Mouse (Mus musculus) kidney, postnatal 0 days (tissue): ENCODE data around the gene Def6. TPM values are rescaled to one million over a fixed set of nuclear protein-coding genes. Genes with fewer than 3 reads are reported as not detected.
A peak's percentile ranks its signal among the peaks of the same experiment; 100 is the strongest.

ENCODE experiments used
- ATAC-seq: fragments of 200-750 bp; cut with Nextera tagmentation; replicated peaks from 2 replicates; pipeline ENCODE4 v1.8.0; 2017; ENCODE audit warnings: low read depth, moderate number of reproducible peaks, moderate TSS enrichment, moderate library complexity; ENCODE audit not compliant: low FRiP score
- DNase-seq: peaks from one replicate; pipeline ENCODE4 v3.0.0-alpha.2; 2016; ENCODE audit warnings: low spot score
- H3K27ac ChIP-seq: fragments of 300-500 bp; sonication (generic); 2 replicates; pipeline ENCODE4 v1.5.1; 2014; ENCODE audit warnings: mild to moderate bottlenecking
- H3K27me3 ChIP-seq: fragments of 300-500 bp; sonication (generic); 2 replicates; pipeline ENCODE4 v1.6.1; 2014; ENCODE audit warnings: low read length, mixed read lengths; ENCODE audit not compliant: insufficient read depth
- H3K36me3 ChIP-seq: fragments of 300-500 bp; sonication (generic); 2 replicates; pipeline ENCODE4 v1.6.1; 2014; ENCODE audit warnings: low read length, mixed read lengths; ENCODE audit not compliant: insufficient read depth
- H3K4me1 ChIP-seq: fragments of 300-500 bp; sonication (generic); replicated peaks from 2 replicates; pipeline ENCODE4 v1.6.1; 2014; ENCODE audit warnings: antibody characterized with exemption, low read length, mixed read lengths; ENCODE audit not compliant: insufficient read depth
- H3K4me2 ChIP-seq: fragments of 300-500 bp; sonication (generic); 2 replicates; pipeline ENCODE4 v1.6.1; 2014; ENCODE audit warnings: mild to moderate bottlenecking, low read length, moderate library complexity, mixed read lengths
- H3K4me3 ChIP-seq: fragments of 300-500 bp; sonication (generic); replicated peaks from 2 replicates; pipeline ENCODE4 v1.5.1; 2014; ENCODE audit warnings: low read depth, low read length
- H3K9ac ChIP-seq: fragments of 300-500 bp; sonication (generic); 2 replicates; pipeline ENCODE4 v1.6.1; 2014; ENCODE audit warnings: low read depth, low read length
- H3K9me3 ChIP-seq: fragments of 300-500 bp; sonication (generic); replicated peaks from 2 replicates; pipeline ENCODE4 v1.6.1; 2016; ENCODE audit warnings: low read length, inconsistent platforms, mixed read lengths
- CTCF ChIP-seq: IDR thresholded peaks from 2 replicates; pipeline ENCODE4 v1.5.1; 2016; ENCODE audit warnings: antibody characterized with exemption, low read depth, mild to moderate bottlenecking, moderate library complexity
- WGBS: fragments of 180-500 bp; shearing (Covaris S2); extraction: QIAGEN DNeasy Blood & Tissue Kit; methylation state at CpG from one replicate; pipeline ENCODE4 v1.1.7; 2014; 5-methylcytosine and 5-hydroxymethylcytosine counted together
- polyA plus RNA-seq: library from polyadenylated mRNA; unstranded; fragments of >200 nt; fragmentation: Nextera tagmentation; extraction: Ambion mirVana; gene quantifications from 2 replicates; pipeline ENCODE4 v1.2.1, GENCODE M21; 2015

The Def6 gene
- polyA plus RNA-seq, 1 experiment from 2014 or later, result 8.6 TPM

GRCm38 (mm10) chr17:28255651-28256050, 48.1 kb downstream of the Def6 start:
- H3K27me3 ChIP-seq, result no peaks in the 10 kb centered on the region
- 32% methylated on average over 5 of the region's 5 CpGs for WGBS
- H3K9me3 ChIP-seq, result no peaks in the 10 kb centered on the region
- no peak for TF ChIP-seq CTCF
- no peak for ATAC-seq
- no peak for DNase-seq
- no peak overlapping the region for H3K9ac ChIP-seq
- H3K4me2 ChIP-seq, result no peak overlapping the region
- H3K4me3 ChIP-seq, result no peak overlapping the region
- H3K27ac ChIP-seq, result 0 out of 2 replicates have a peak overlapping the region, but pooled peaks have one; percentile 74
- peaks cover 21% of the 10 kb centered on the region for H3K4me1 ChIP-seq
- H3K36me3 ChIP-seq, result no peaks in the 10 kb centered on the region

GRCm38 (mm10) chr17:28256651-28257328, 49.2 kb downstream of the Def6 start:
- Histone ChIP-seq H3K9ac (no peak overlapping the region), H3K36me3 (no peaks in the 10 kb centered on the region), H3K4me2 (peak overlapping the region; percentile 25; the same call in 1 of the 2 replicates), H3K4me1 (peaks cover 21% of the 10 kb centered on the region), H3K27me3 (no peaks in the 10 kb centered on the region), H3K4me3 (no peak overlapping the region), H3K9me3 (no peaks in the 10 kb centered on the region), H3K27ac (peak overlapping the region; percentile 74)
- WGBS, result 42% methylated on average over 13 of the region's 13 CpGs
- no peak for TF ChIP-seq CTCF
- peak; percentile 77 for DNase-seq
- ATAC-seq, result peak; percentile 59; the same call in 1 of the 2 replicates

- Histone ChIP-seq H3K4me3 (no peak overlapping the region), H3K4me1 (peaks cover 21% of the 10 kb centered on the region; the same call in 1 of the 2 replicates), H3K9ac (no peak overlapping the region), H3K27ac (no peak overlapping the region), H3K9me3 (no peaks in the 10 kb centered on the region), H3K36me3 (no peaks in the 10 kb centered on the region), H3K27me3 (no peaks in the 10 kb centered on the region), H3K4me2 (no peak overlapping the region)
- DNase-seq (no peak), ATAC-seq (no peak)
- no peak for TF ChIP-seq CTCF
- WGBS, result 89% methylated on average over 9 of the region's 9 CpGs
Observed at GRCm38 (mm10) chr17:28258325-28258724, 50.7 kb downstream of the Def6 start.

- Histone ChIP-seq H3K4me2 (no peak overlapping the region), H3K4me3 (no peak overlapping the region), H3K9me3 (no peaks in the 10 kb centered on the region), H3K27me3 (no peaks in the 10 kb centered on the region), H3K27ac (no peak overlapping the region), H3K9ac (no peak overlapping the region), H3K4me1 (peaks cover 26% of the 10 kb centered on the region), H3K36me3 (no peaks in the 10 kb centered on the region)
- ATAC-seq, result no peak
- peak; percentile 57 for TF ChIP-seq CTCF
- DNase-seq, result no peak
- WGBS, result 80% methylated on average over 16 of the region's 16 CpGs
Observed at GRCm38 (mm10) chr17:28259890-28260542, 52.4 kb downstream of the Def6 start.

GRCm38 (mm10) chr17:28260543-28260909, 52.9 kb downstream of the Def6 start:
- TF ChIP-seq CTCF, result no peak
- Histone ChIP-seq H3K9ac (no peak overlapping the region), H3K4me2 (no peak overlapping the region), H3K27me3 (no peaks in the 10 kb centered on the region), H3K36me3 (no peaks in the 10 kb centered on the region), H3K27ac (no peak overlapping the region), H3K9me3 (no peaks in the 10 kb centered on the region), H3K4me1 (peaks cover 25% of the 10 kb centered on the region), H3K4me3 (no peak overlapping the region)
- no peak for ATAC-seq
- WGBS, result 89% methylated on average over 9 of the region's 9 CpGs
- no peak for DNase-seq

- Histone ChIP-seq H3K36me3 (no peaks in the 10 kb centered on the region), H3K27me3 (no peaks in the 10 kb centered on the region), H3K4me1 (peaks cover 18% of the 10 kb centered on the region), H3K9me3 (no peaks in the 10 kb centered on the region), H3K9ac (no peak overlapping the region), H3K4me2 (no peak overlapping the region), H3K27ac (no peak overlapping the region), H3K4me3 (no peak overlapping the region)
- WGBS, result 46% methylated on average over 11 of the region's 11 CpGs
- TF ChIP-seq CTCF, result no peak
- no peak for DNase-seq
- ATAC-seq, result no peak
Observed at GRCm38 (mm10) chr17:28261795-28262194, 54.2 kb downstream of the Def6 start.
